Mouse (Mus musculus) stomach, postnatal 0 days (tissue): ENCODE data around the gene Fancm.
"Not testable (repeated sequence)": the region's sequence is repeated elsewhere in the genome, so short reads cannot be mapped to it uniquely, and the experiment has no call there.

Experiments used
- CTCF ChIP-seq: IDR thresholded peaks from 2 replicates; pipeline ENCODE4 v1.5.1; 2016; ENCODE audit warnings: antibody characterized with exemption, low read depth, mild to moderate bottlenecking, moderate library complexity
- EP300 ChIP-seq: optimal IDR thresholded peaks from 2 replicates; pipeline ENCODE3; 2016; ENCODE audit warnings: antibody characterized with exemption

DNA sequence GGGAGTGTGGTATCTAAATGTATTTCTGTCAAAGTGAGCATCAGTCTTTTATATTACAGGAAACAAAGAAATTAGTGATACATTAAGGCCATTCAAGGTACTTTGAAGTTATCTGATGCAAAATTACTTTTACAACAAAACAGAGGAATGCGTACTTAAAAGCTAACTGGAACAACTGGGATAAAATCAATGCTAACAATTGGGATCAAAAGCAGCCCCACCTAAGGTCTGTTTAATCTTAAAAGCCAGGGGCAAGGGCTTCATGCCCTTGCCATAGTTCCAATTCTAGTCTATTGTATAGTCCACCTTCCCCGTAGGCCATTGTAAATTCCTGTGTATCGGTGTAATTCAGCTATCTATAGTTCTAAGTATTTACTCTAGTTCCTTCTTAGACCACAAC is 39.6 kb downstream of the Fancm start:
- not testable (repeated sequence) for TF ChIP-seq CTCF, EP300
